Mouse (Mus musculus) E14TG2a.4 (cell line): ENCODE measurements around the gene Zbtb11.

ENCODE experiments used
- H3K27me3 ChIP-seq: 2 replicates; pipeline ENCODE4 v1.6.1; 2014; ENCODE audit warnings: low read length, control low read depth; ENCODE audit not compliant: insufficient read depth
- H3K36me3 ChIP-seq: 2 replicates; pipeline ENCODE4 v1.6.1; 2014; ENCODE audit warnings: low read length, control low read depth; ENCODE audit not compliant: insufficient read depth
- H3K4me1 ChIP-seq: replicated peaks from 2 replicates; pipeline ENCODE4 v1.6.1; 2014; ENCODE audit warnings: low read depth, low read length, control low read depth
- H3K4me3 ChIP-seq: replicated peaks from 2 replicates; pipeline ENCODE4 v1.5.1; 2014; ENCODE audit warnings: mild to moderate bottlenecking, low read length
- H3K9me3 ChIP-seq: 2 replicates; pipeline ENCODE4 v1.6.1; 2014; ENCODE audit warnings: low read length, control low read depth
- CTCF ChIP-seq: conservative IDR thresholded peaks from 2 replicates; pipeline ENCODE4 v1.5.1; 2014; ENCODE audit warnings: low read length
- NANOG ChIP-seq: IDR thresholded peaks from 2 replicates; pipeline ENCODE4 v1.6.1; 2014; ENCODE audit warnings: borderline replicate concordance, low read length, mixed read lengths
- POU5F1 ChIP-seq: IDR thresholded peaks from 2 replicates; pipeline ENCODE4 v1.6.1; 2014; ENCODE audit warnings: low read length, borderline replicate concordance

Zbtb11 gene

DNA sequence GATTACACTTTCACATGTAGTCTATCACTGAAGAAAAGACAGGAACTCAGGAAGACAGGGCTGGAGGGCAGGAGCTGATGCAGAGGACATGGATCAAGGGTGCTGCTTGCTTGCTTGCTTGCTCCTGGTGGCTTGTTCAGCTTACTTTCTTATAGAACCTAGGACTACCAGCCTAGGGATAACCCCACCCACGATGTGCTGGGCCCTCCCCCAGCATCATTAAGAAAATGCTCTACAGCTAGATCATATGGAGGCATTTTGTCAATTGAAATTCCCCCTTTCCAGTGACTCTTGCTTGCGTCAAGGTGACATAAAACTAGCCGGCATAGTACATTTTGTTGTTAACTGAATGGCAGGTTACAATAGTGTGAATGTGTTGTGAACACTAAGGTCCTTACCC lies 82.2 kb downstream of the Zbtb11 start:
- H3K4me3 ChIP-seq, result no peak overlapping the region
- no peaks in the 10 kb centered on the region for H3K9me3 ChIP-seq
- H3K27me3 ChIP-seq, result no peaks in the 10 kb centered on the region
- TF ChIP-seq POU5F1 (no peak), NANOG (no peak), CTCF (no peak)
- H3K4me1 ChIP-seq, result peaks cover 7% of the 10 kb centered on the region; the same call in 1 of the 2 replicates
- H3K36me3 ChIP-seq, result no peaks in the 10 kb centered on the region

DNA sequence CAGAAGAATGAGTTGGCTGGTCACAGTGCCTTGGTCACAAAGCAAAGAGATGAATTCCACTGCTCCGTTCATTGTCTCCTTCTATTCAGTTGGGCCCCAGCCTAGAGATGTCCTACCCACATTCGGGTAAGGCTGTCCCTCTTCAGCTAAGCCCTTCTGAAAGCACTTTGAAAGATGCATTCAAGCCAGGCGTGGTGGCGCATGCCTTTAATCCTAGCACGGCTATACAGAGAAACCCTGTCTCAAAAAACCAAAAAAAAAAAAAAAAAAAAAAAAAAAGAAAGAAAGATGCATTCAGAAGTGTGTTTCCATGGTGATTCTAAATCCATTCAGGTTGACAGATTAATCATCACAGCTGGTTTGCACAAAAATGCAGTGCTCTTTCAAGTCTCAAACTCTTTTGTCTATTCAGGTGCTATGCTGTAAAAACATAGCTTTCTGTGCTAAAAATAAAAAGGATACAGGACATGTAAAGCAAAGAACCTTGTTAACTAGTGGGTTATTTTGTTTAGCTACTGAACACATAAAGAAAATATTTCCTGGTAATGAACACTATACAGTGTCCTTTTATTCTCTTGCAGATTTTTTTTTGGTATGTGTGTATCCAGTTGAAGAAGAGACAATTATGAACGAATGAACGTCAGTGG lies 83.4 kb downstream of the Zbtb11 start:
- Histone ChIP-seq H3K9me3 (no peaks in the 10 kb centered on the region), H3K4me1 (peaks cover 7% of the 10 kb centered on the region; the same call in 1 of the 2 replicates), H3K36me3 (no peaks in the 10 kb centered on the region), H3K4me3 (no peak overlapping the region), H3K27me3 (no peaks in the 10 kb centered on the region)
- no peak for TF ChIP-seq CTCF
- TF ChIP-seq NANOG, result no peak
- no peak for TF ChIP-seq POU5F1

DNA sequence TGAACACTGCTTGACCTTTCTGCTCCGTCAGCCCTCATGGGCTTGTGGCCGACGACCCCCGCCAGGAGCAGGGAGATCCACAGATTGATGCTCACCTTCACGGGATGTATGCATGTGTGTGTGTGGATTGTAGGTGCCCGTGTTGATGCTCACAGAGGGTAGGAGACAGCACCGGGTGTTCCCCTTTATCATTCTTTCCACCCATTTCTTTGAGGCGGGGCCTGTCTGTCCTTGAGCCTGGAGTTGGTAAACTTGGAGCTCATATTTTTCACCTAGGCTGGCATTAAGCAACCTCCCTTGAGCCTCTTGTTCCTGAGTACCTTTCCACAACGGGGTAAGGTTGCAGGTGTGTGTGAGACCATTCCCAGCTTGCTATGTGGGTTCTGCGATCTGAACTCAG lies 84.5 kb downstream of the Zbtb11 start:
- H3K4me1 ChIP-seq, result peaks cover 11% of the 10 kb centered on the region
- no peak for TF ChIP-seq CTCF
- no peak for TF ChIP-seq NANOG
- no peak for TF ChIP-seq POU5F1

More for the DNA sequence above, 84.5 kb downstream of the Zbtb11 start:
- Histone ChIP-seq H3K4me3 (peak overlapping the region; percentile 13; the same call in 1 of the 2 replicates), H3K9me3 (no peaks in the 10 kb centered on the region), H3K36me3 (no peaks in the 10 kb centered on the region), H3K27me3 (no peaks in the 10 kb centered on the region)
